Mouse (Mus musculus): ENCODE data around the gene Sema4b.

DNA sequence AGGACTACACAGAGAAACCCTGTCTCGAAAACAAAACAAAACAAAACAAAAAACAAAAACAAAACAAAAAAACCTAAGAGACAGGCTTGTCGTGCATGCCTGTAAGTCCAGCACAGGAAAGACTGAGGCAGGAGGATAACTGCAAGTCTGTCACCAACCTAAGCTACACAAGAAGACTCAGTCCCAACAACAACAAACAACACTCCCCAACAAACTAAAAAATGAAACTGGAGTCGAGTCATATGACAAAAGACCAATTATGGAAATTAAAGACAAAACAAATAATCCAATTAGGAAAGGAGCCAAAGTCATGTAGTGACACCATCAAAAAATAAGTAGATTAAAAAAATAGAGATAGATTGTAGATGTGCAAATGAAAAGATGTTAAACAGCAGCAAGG, 6.4 kb upstream of the Sema4b start:
- no peak for TF ChIP-seq POLR2A (IDR thresholded peaks at IDR 0.05; ENCODE audit: control insufficient read depth, low read depth, low read length)
- no peak for TF ChIP-seq CTCF (IDR thresholded peaks at IDR 0.05; ENCODE audit: control insufficient read depth, insufficient read depth, insufficient replicate concordance, low read depth, low read length)

Data from testis, adult 2 months (tissue).